Mouse (Mus musculus) lung, postnatal 25 days (tissue): ENCODE data around the gene 1700021F07Rik.

Source experiments
- DNase-seq: peaks from one replicate; pipeline ENCODE4 v3.0.0; 2022; ENCODE audit warnings: low spot score

Gene 1700021F07Rik

GRCm38 (mm10) chr2:173522376-173522775, at the start of gene 1700021F07Rik:
TSS of gene 1700021F07Rik (plus strand) at chr2:173522586.
- DNase-seq, result no peak

- no peak for DNase-seq
Measured at GRCm38 (mm10) chr2:173473233-173473632, 49.2 kb upstream of the 1700021F07Rik start.

GRCm38 (mm10) chr2:173479050-173479449, 43.3 kb upstream of the 1700021F07Rik start:
- no peak for DNase-seq

GRCm38 (mm10) chr2:173484486-173484885, 37.9 kb upstream of the 1700021F07Rik start:
- no peak for DNase-seq

GRCm38 (mm10) chr2:173499612-173500011, 22.8 kb upstream of the 1700021F07Rik start:
- no peak for DNase-seq

- DNase-seq, result no peak
Measured at GRCm38 (mm10) chr2:173513977-173514376, 8.4 kb upstream of the 1700021F07Rik start.

GRCm38 (mm10) chr2:173515186-173515585, 7.2 kb upstream of the 1700021F07Rik start:
- no peak for DNase-seq

GRCm38 (mm10) chr2:173516150-173516855, 6.1 kb upstream of the 1700021F07Rik start:
- DNase-seq, result no peak

GRCm38 (mm10) chr2:173528493-173528892, 6.1 kb downstream of the 1700021F07Rik start:
- no peak for DNase-seq

GRCm38 (mm10) chr2:173532711-173533462, 10.5 kb downstream of the 1700021F07Rik start:
- DNase-seq, result no peak

GRCm38 (mm10) chr2:173534581-173534980, 12.2 kb downstream of the 1700021F07Rik start:
- peak; percentile 18 for DNase-seq

- DNase-seq, result no peak
Measured at GRCm38 (mm10) chr2:173535390-173535789, 13.0 kb downstream of the 1700021F07Rik start.

GRCm38 (mm10) chr2:173535886-173536285, 13.5 kb downstream of the 1700021F07Rik start:
- DNase-seq, result no peak

- DNase-seq, result no peak
Measured at GRCm38 (mm10) chr2:173539781-173540180, 17.4 kb downstream of the 1700021F07Rik start.

- no peak for DNase-seq
Measured at GRCm38 (mm10) chr2:173541748-173542147, 19.4 kb downstream of the 1700021F07Rik start.

GRCm38 (mm10) chr2:173542716-173543115, 20.3 kb downstream of the 1700021F07Rik start:
- no peak for DNase-seq

- peak; percentile 72 for DNase-seq
Measured at GRCm38 (mm10) chr2:173545992-173546703, 23.8 kb downstream of the 1700021F07Rik start.

GRCm38 (mm10) chr2:173549236-173549635, 26.9 kb downstream of the 1700021F07Rik start:
- DNase-seq, result no peak

GRCm38 (mm10) chr2:173550681-173551080, 28.3 kb downstream of the 1700021F07Rik start:
- peak; percentile 5 for DNase-seq

- no peak for DNase-seq
Measured at GRCm38 (mm10) chr2:173553863-173554262, 31.5 kb downstream of the 1700021F07Rik start.

- no peak for DNase-seq
Measured at GRCm38 (mm10) chr2:173558754-173559396, 36.5 kb downstream of the 1700021F07Rik start.

- peak; percentile 35 for DNase-seq
Measured at GRCm38 (mm10) chr2:173561851-173562442, 39.6 kb downstream of the 1700021F07Rik start.
